Mouse (Mus musculus) urinary bladder, adult 2 months (tissue): ENCODE data around the gene 5730522E02Rik. TPM values are rescaled to one million over a fixed set of nuclear protein-coding genes. Genes with fewer than 3 reads are reported as not detected.

Experiments
- DNase-seq: peaks from one replicate; pipeline ENCODE4 v3.0.0; 2022; ENCODE audit warnings: low spot score
- polyA plus RNA-seq: library from polyadenylated mRNA; depleted of rRNA; stranded (reverse); fragments of >200 nt; gene quantifications from 2 replicates; pipeline ENCODE4 v1.2.3, GENCODE M21; 2012

Gene 5730522E02Rik
- polyA plus RNA-seq, 1 experiment = 0.07 TPM

GRCm38 (mm10) chr11:26128385-26128784, 82.2 kb downstream of the 5730522E02Rik start:
- DNase-seq = no peak

DNA sequence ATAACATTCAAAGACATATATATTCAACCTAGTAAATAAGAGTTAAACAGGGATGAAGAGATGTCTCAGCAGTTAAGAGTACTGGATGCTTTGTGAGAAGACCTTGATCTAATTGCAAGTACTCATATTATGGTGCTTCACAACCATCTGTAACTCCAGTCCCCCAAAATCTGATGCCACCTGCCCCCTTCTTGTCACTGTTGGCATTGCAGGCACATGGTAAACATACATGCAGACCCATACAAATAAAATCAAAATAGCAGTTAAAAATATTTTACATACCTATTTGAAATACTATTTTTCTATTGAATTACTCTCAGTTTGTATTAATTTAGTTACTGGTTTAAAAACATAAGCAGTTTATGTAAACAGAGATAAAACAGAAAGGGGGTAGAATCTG, 84.6 kb downstream of the 5730522E02Rik start:
- no peak for DNase-seq

GRCm38 (mm10) chr11:26120781-26121557, 89.6 kb downstream of the 5730522E02Rik start:
- no peak for DNase-seq

- DNase-seq = no peak
Observed at GRCm38 (mm10) chr11:26117651-26118050, 92.9 kb downstream of the 5730522E02Rik start.

GRCm38 (mm10) chr11:26112206-26112605, 98.4 kb downstream of the 5730522E02Rik start:
- DNase-seq = no peak

GRCm38 (mm10) chr11:26108647-26109046, 101.9 kb downstream of the 5730522E02Rik start:
- DNase-seq = no peak

DNA sequence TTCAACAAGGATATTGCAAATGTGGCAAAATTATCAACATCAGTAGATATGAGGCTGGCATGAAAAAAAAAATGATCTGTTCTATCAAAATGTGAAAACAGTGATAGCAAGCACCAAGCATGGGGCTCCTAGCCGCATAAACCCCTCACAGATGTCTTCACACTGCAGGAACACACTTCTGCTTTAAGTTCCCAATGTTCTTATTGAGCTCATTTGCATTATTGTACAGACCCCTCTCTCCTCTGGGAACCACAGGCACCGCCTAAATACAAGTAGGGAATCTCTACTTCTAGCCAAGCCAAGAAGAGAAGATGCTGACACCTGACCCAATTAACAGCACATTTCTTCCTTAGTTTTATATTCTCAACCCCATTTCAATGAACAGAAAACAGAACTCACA, 105.9 kb downstream of the 5730522E02Rik start:
- no peak for DNase-seq

DNA sequence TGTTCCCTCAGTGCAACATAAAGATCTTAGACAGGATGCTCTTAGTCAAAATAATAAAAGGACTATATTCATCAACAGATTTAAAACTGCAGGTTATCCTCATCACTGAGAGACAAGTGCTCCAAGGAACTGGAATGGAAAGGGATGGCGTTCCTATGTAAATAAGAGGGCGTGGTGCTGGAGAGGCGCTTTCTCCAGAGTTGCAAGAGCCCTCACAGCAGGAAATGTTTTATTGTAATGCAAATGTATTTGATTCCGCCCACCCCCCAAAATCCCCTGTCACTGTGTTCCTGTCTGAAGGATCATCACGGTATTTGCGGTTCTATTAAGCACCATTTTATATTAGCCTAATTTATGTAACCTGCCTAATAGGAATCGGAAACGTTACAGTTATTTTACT, 106.9 kb downstream of the 5730522E02Rik start:
- DNase-seq = no peak

- no peak for DNase-seq
Observed at GRCm38 (mm10) chr11:26102878-26103277, 107.7 kb downstream of the 5730522E02Rik start.

GRCm38 (mm10) chr11:26100077-26100476, 110.5 kb downstream of the 5730522E02Rik start:
- DNase-seq = no peak

DNA sequence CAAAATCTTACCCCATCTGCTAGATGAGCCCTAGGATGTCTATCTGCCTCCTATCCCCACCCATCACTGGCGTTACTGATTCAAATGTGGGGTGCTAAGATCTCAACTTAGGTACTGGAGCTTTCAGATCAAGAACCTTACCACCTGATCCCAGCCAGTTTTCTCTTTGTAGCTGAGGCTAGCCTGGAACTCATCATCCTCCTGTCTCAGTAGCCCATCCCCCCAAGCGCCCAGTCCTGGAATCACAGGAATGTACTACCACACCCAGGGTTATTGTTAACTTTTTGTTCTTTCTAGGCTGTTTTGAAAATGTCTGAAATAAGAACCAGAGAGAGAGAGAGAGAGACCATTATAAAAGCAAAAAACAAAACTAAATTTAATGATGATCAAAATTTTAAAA, 111.6 kb downstream of the 5730522E02Rik start:
- no peak for DNase-seq

- no peak for DNase-seq
Observed at GRCm38 (mm10) chr11:26096095-26096494, 114.5 kb downstream of the 5730522E02Rik start.

GRCm38 (mm10) chr11:26088993-26089392, 121.6 kb downstream of the 5730522E02Rik start:
- DNase-seq = no peak

DNA sequence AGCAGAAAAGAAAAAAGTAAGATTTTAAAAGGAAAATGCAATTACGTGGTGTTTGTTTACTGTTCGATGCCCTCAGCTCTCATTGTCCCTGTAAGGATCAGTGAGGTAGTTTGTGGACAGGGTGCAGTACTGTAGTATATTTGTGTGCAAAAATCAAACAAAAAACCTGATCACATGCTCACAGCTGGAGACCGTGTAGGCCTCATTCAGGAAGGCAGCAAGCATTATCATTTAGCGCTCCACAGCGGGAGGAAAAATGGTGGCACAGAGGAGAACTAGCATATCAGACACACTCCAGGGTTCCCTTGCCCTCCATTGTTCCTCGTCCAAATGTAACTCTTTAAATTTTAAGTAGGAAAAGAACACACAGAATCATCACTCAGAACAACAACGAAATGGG, 123.9 kb downstream of the 5730522E02Rik start:
- no peak for DNase-seq

GRCm38 (mm10) chr11:26085380-26086035, 125.1 kb downstream of the 5730522E02Rik start:
- DNase-seq = no peak

DNA sequence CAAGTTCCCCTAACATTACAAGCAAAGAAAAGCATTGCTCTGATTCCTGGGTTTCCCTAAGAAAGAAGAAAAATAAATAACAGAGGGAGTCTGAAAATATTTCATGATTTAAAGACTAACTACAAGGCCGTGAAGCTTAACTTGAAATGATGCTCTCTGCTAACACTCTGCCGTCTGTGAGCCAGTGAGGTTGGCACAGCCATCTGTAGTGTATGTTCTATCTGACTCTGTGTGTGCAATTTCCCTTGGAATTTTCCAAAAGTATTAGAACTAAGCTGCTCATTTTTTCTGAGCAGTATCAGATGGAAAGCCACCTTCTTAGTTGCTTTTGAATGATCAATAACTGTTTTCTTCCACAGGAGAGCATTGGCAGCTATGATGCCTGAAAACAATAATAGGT, 134.2 kb downstream of the 5730522E02Rik start:
- no peak for DNase-seq

GRCm38 (mm10) chr11:26075536-26075935, 135.0 kb downstream of the 5730522E02Rik start:
- DNase-seq = no peak

GRCm38 (mm10) chr11:26073638-26074294, 136.8 kb downstream of the 5730522E02Rik start:
- DNase-seq = no peak

DNA sequence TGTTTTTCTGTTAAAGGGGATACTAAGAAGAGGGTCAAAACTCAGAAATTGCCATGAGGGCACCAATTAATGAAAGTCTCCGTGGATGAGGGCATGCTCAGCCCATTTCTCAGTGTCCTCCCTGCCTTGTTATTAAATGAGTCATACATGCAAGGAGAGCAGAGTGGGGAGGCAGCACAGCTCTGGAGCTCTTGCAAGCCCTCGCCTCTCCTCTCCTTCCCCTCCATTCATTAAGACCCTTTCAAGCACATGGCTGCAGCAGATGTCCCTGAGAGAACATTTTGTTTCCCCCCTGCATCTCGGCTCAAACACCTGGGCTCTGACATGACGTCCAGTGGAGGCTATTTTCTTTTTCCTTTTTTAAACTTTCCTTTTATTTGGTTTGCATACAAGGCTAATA, 138.5 kb downstream of the 5730522E02Rik start:
- DNase-seq = no peak

GRCm38 (mm10) chr11:26063252-26063651, 147.3 kb downstream of the 5730522E02Rik start:
- no peak for DNase-seq

DNA sequence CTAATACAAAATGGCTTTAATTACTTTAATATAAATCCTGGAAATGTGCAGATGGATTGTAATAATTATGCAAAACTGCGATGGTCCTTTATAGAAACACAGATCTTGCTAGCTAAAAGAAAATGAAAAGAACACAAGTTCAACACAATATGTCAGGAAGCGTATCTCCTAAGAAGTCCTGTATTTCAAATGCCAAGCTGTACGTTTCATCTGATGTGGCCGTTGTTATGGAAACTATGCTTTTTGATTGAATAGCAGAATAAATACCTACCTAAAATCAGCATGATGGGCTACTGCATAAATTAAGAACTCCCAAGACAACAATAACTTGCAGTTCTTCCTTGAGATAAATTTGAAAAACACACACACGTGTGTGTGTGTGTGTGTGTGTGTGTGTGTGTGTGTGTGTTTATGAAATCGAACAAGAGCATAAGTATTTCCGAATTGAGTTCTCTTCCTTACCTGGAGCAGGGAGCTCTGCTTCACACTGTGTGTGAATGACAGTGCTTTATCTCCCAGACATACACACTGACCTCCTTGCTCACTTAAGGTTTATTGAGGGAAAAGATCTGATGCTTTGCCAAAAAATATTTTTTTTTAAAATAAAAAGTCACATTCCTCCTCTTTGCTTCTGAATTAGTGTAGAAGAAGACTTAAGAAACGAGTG, 149.0 kb downstream of the 5730522E02Rik start:
- no peak for DNase-seq

GRCm38 (mm10) chr11:26013527-26013926, 197.0 kb downstream of the 5730522E02Rik start:
- DNase-seq = no peak
